Mouse (Mus musculus) stomach, embryonic 15.5 days (tissue): ENCODE measurements around the gene Camta1. TPM values are rescaled to one million over a fixed set of nuclear protein-coding genes. Genes with fewer than 3 reads are reported as not detected.

Experiments used
- ATAC-seq: fragments of 200-750 bp; cut with Nextera tagmentation; 2 replicates; pipeline ENCODE4 v1.8.0; 2017; ENCODE audit warnings: low read depth, moderate number of reproducible peaks, moderate TSS enrichment; ENCODE audit not compliant: insufficient read depth, low FRiP score
- H3K27ac ChIP-seq: fragments of 300-500 bp; sonication (generic); 2 replicates; pipeline ENCODE4 v1.5.1; 2015; ENCODE audit warnings: mild to moderate bottlenecking, inconsistent platforms
- H3K27me3 ChIP-seq: fragments of 300-500 bp; sonication (generic); replicated peaks from 2 replicates; pipeline ENCODE4 v1.6.1; 2015; ENCODE audit warnings: inconsistent platforms
- H3K36me3 ChIP-seq: fragments of 300-500 bp; sonication (generic); 2 replicates; pipeline ENCODE4 v1.6.1; 2015; ENCODE audit warnings: inconsistent platforms
- H3K4me1 ChIP-seq: fragments of 300-500 bp; sonication (generic); 2 replicates; pipeline ENCODE4 v1.6.1; 2015; ENCODE audit warnings: inconsistent platforms
- H3K4me2 ChIP-seq: fragments of 300-500 bp; sonication (generic); 2 replicates; pipeline ENCODE4 v1.6.1; 2015; ENCODE audit warnings: mild to moderate bottlenecking, inconsistent platforms
- H3K4me3 ChIP-seq: fragments of 300-500 bp; sonication (generic); replicated peaks from 2 replicates; pipeline ENCODE4 v1.5.1; 2015; ENCODE audit warnings: inconsistent platforms
- H3K9ac ChIP-seq: fragments of 300-500 bp; sonication (generic); 2 replicates; pipeline ENCODE4 v1.6.1; 2015; ENCODE audit warnings: inconsistent platforms
- H3K9me3 ChIP-seq: fragments of 300-500 bp; sonication (generic); 2 replicates; pipeline ENCODE4 v1.6.1; 2016; ENCODE audit warnings: inconsistent platforms
- WGBS: fragments of 180-500 bp; shearing (Covaris S2); methylation state at CpG from one replicate; pipeline ENCODE4 v1.1.7; 2015; 5-methylcytosine and 5-hydroxymethylcytosine counted together
- polyA plus RNA-seq: library from polyadenylated mRNA; unstranded; fragments of >200 nt; fragmentation: Nextera tagmentation; extraction: Ambion mirVana; gene quantifications from 2 replicates; pipeline ENCODE4 v1.2.1, GENCODE M21; 2015

The Camta1 gene
- polyA plus RNA-seq, 1 experiment from 2014 or later = 63.7 TPM

DNA sequence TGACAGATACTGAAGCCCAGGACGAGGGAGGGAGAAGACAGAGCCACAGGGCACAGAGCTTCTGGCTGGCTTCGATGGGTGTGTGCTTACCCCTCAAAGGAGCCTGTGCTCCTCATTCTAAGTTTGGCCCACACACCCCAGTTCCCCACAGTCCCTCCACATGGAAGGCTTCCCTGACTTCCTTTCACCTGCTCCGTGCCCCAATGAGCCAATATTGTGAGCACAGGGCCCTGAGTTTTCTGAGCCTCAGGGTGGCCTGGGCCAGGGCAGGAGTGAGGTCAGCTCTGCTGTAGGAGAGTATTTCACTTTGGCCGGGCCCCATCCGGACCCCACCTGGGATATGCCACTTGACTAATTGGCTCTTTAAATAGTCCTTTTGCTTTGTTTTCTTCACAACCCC is 724.0 kb downstream of the Camta1 start:
- Histone ChIP-seq H3K27me3 (peaks cover 15% of the 10 kb centered on the region), H3K9ac (no peak overlapping the region), H3K27ac (no peak overlapping the region), H3K36me3 (no peaks in the 10 kb centered on the region), H3K4me2 (no peak overlapping the region), H3K4me3 (no peak overlapping the region), H3K9me3 (no peaks in the 10 kb centered on the region), H3K4me1 (peaks cover 22% of the 10 kb centered on the region)
- 57% methylated on average over 5 of the region's 5 CpGs for WGBS
- no peak for ATAC-seq

DNA sequence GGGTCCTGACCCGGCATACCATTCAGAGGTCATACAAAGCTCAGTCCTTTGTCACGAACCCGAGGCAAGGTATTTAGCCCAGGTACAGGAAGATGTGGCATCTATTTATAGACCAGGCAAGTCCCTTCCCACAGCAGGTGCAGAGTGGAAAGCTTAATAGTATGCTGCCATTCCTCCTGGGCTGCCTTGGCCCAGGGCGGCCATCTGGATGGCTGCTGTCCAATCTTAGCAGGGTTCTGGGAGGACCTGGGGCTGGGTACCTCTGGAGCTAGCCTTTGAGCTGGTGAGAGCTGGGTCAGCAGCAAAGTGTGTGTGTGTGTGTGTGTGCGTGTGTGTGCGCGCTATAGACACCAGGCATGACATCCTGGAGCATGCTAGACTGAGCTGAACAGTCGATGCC is 726.2 kb downstream of the Camta1 start:
- Histone ChIP-seq H3K36me3 (no peaks in the 10 kb centered on the region), H3K9ac (no peak overlapping the region), H3K4me2 (no peak overlapping the region), H3K27me3 (peaks cover 10% of the 10 kb centered on the region), H3K9me3 (no peaks in the 10 kb centered on the region), H3K27ac (no peak overlapping the region), H3K4me3 (no peak overlapping the region), H3K4me1 (peaks cover 19% of the 10 kb centered on the region)
- ATAC-seq = no peak
- 75% methylated on average over 8 of the region's 8 CpGs for WGBS

DNA sequence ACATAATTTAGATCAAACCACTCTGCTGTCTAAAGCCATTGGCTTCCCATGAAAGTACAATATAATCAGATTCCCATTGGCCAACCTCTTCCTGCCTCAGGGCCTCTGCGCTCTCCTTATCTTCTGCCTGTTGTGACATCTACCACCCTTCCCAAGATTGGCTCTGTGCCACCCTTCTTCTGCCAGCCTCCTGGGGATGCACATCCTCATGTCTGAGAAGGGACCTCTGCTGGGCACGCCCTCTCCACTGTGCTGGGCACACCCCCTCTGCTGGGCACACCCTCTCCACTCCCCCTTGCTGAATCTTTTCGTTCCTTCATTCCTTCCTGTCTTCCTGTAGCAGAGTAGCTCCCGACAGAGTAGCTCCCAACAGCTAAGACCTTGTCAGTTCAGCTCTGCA is 727.9 kb downstream of the Camta1 start:
- peaks cover 21% of the 10 kb centered on the region for H3K4me1 ChIP-seq
- no peak for ATAC-seq
- H3K27ac ChIP-seq = no peak overlapping the region
- no peak overlapping the region for H3K9ac ChIP-seq
- no peak overlapping the region for H3K4me2 ChIP-seq
- 0 out of 2 replicates have a peak, but pooled peaks cover 9% of the 10 kb centered on the region for H3K27me3 ChIP-seq
- WGBS = 55% methylated on average over 4 of the region's 4 CpGs
- no peaks in the 10 kb centered on the region for H3K9me3 ChIP-seq
- H3K36me3 ChIP-seq = no peaks in the 10 kb centered on the region
- H3K4me3 ChIP-seq = no peak overlapping the region

DNA sequence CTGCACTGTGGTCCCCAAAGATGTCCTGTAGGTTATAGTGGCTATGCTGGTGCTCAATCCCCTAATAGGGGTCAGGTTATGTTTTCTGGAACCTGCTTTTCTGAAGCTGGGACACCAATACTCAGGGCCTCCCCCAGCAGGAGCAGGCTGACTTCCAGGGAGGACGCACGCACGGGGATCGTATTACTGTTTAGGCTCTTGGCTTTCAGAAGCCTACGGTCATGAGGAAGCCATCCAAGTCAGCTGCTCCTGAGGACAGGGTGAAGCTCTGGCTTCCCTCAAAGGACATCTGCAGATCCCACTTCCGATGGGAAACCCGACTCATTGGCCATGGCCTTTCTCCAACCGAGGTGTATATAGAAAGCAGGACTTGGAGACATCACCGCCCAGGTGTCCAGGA is 729.2 kb downstream of the Camta1 start:
- no peak for ATAC-seq
- Histone ChIP-seq H3K4me2 (no peak overlapping the region), H3K9me3 (no peaks in the 10 kb centered on the region), H3K27me3 (0 out of 2 replicates have a peak, but pooled peaks cover 9% of the 10 kb centered on the region), H3K4me3 (no peak overlapping the region), H3K36me3 (no peaks in the 10 kb centered on the region), H3K27ac (no peak overlapping the region), H3K4me1 (peaks cover 18% of the 10 kb centered on the region), H3K9ac (no peak overlapping the region)
- WGBS = 52% methylated on average over 9 of the region's 9 CpGs

DNA sequence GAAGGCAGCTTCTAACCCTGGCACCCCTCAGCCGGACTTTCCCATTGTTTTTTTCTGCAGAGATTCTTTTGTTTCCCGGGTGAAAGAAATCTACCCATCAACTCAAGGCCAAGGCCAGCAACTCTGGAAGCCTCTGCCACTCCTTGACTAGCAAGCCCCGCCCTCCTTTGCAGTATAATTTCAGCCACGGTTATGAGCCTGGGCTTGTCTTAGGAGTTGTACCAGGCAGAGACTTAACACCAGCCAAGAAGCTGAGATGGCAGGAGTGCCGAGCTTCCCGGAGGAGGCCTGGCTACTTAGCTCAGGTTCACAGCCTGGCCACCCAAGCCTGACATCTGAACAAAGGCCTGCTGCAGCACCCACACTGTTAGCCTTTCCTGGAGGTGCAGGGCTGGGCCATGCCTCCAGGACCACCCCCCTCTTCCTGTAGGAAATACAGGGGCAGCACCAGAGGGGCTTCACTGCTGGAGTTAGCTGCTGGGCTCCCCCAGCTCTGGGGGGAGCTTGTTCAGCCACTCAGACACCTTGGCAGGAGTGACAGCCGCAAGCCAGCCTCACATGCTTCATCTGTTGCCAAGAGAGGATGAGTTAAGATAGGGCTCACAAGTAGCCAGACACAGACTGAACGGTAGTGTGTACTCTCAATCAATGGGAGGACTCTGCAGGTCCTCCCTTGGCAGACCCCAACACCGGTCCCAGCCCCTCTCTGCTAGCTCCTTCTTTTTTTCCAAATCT is 730.8 kb downstream of the Camta1 start:
- Histone ChIP-seq H3K4me2 (no peak overlapping the region), H3K4me1 (peaks cover 18% of the 10 kb centered on the region)

DNA sequence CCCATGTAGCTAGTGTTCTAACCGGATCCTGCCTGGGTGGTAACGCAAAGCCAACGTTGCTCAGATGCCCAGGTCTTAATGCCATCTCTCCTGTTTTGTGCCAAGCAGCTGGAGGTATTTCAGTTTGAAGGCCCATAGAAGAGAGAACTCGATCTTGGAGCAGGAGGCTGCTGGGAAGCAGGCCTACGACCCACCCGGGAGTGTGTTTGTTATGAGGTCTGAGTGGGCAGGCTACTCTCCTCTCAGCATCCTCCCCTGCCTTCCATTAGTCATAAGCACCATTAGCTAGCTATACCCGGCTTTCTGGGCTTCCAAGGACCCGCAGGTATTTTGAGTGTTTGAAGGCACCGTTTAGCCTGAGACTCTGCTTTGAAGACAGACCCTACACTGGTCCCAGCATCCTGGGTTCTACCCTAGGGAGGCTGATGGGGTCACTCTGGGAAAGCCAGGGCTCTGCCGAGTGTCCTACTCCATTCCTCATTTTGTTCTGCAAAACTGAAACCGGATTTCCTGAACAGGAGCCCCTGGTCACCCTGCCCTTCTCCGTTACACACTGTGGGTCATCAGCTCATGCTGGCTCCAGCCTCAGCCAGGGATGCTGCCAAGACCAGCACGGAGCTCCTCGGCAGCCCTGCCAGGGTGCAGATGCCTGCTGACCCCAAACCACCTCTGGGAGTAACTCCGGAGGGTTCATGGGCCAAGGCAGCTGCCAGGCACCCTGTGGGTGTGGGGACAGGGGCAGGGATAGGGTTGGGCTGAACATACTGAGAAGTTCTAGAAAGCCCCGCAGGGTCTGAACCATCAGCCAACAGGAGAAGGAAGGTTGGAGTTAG is 731.7 kb downstream of the Camta1 start:
- 65% methylated on average over 16 of the region's 16 CpGs for WGBS
- H3K27ac ChIP-seq = no peak overlapping the region
- no peaks in the 10 kb centered on the region for H3K9me3 ChIP-seq
- H3K9ac ChIP-seq = no peak overlapping the region
- peaks cover 18% of the 10 kb centered on the region for H3K4me1 ChIP-seq
- peak overlapping the region; percentile 99 for H3K4me2 ChIP-seq
- no peaks in the 10 kb centered on the region for H3K36me3 ChIP-seq
- 0 out of 2 replicates have a peak, but pooled peaks cover 9% of the 10 kb centered on the region for H3K27me3 ChIP-seq
- H3K4me3 ChIP-seq = peak overlapping the region; percentile 61
- ATAC-seq = no peak

More for the DNA sequence above, 730.8 kb downstream of the Camta1 start:
- no peak overlapping the region for H3K27ac ChIP-seq
- H3K9ac ChIP-seq = no peak overlapping the region
- no peaks in the 10 kb centered on the region for H3K9me3 ChIP-seq
- no peak for ATAC-seq
- H3K36me3 ChIP-seq = no peaks in the 10 kb centered on the region
- 61% methylated on average over 9 of the region's 9 CpGs for WGBS
- H3K4me3 ChIP-seq = no peak overlapping the region
- 0 out of 2 replicates have a peak, but pooled peaks cover 9% of the 10 kb centered on the region for H3K27me3 ChIP-seq

DNA sequence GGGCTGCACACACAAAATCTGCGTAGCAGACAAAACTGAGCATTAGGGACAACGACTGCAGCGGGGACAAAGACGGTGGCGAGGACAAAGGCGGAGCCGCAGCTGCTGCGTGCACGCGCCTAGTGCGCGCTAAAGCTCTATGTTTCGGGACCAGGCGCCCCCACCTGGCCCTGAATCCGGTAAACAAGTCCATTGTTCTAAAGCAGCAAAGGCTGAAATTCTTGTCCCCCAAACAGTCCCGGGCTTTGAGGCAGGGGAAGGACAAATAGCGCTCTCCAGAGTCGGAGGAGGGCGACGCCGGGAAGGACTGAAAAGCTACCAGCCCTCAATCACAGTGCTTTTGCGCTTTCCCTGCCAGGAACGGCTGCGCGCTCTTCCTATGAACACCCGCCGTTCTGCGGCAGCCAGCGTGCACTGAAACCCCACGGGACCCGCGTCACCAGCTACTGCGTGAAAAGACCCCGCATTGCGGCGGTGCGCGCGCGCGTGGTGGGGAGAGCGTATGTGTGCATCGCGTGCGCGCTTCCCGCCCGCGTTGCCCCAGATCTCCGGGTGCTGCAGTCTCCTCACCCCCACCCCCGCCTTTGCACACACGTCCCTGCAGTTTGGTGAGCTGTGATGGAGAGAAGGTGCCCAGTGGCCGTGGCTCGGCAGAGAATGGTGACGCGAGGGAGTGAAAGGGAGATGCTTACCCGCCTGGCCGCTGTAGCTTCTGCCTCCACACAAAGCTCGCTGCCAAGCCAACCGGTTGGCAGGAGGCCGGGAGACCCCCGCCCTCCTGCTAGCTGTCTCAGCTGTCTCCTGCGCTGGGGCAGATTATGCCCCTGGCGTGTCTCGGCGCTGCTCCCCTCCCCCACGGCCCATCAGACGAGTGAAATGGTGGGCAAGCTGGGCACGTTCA is 732.8 kb downstream of the Camta1 start:
- Histone ChIP-seq H3K4me1 (peaks cover 18% of the 10 kb centered on the region), H3K27me3 (0 out of 2 replicates have a peak, but pooled peaks cover 9% of the 10 kb centered on the region), H3K36me3 (no peaks in the 10 kb centered on the region), H3K9me3 (no peaks in the 10 kb centered on the region), H3K4me3 (peak overlapping the region; percentile 61), H3K4me2 (peak overlapping the region; percentile 99), H3K27ac (peak overlapping the region; percentile 50), H3K9ac (peak overlapping the region; percentile 57)
- under 1% methylated on average over 69 of the region's 69 CpGs for WGBS
- peak; percentile 46; the same call in 1 of the 2 replicates for ATAC-seq

DNA sequence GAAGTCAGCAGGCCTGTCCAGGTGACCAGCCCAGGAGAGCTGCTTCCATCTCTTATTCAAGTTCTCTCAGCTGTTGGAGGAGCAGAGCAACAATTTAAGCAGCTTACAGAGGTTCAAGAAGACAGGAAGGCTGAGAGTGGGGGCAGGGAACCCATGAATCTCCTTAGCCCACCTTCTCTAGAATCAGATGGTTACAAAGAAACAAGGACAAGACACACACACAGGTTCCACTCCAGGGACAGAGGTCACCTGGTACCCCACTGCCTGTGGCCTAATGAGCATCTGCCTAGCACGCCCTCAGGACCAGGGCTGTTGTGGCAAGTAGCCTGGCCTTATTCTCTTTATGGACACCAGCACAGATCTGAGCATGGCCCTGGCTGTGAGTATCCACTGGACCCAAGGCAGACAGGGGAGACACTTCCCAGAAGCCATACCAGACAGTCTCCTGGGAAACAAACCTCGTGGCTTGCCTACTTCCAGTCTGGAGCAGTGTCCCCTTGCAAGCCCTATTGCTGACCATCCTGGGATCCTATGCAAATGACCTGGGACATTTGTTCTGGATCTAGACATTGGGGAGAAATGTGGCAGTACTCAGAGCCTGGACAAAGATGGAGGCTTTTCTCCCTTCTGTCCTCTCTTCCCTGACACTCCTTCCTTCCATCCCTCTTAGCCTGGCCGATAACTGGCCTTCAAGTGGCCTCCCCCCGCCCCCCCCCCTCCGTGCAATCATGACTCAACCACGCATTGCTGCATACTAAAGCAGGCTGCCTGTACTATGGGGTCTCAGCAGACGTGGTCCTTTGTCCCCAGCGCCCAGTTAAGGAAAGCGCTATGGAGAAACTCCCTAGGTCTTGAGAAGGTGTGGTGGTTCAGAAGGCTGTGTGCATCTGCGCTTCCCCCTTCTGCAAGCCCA is 733.8 kb downstream of the Camta1 start:
- Histone ChIP-seq H3K4me1 (peaks cover 16% of the 10 kb centered on the region), H3K9me3 (no peaks in the 10 kb centered on the region), H3K9ac (peak overlapping the region; percentile 57; the same call in 1 of the 2 replicates), H3K36me3 (no peaks in the 10 kb centered on the region), H3K27me3 (0 out of 2 replicates have a peak, but pooled peaks cover 9% of the 10 kb centered on the region), H3K4me2 (peak overlapping the region; percentile 99), H3K4me3 (peak overlapping the region; percentile 61), H3K27ac (peak overlapping the region; percentile 50)
- WGBS = 10% methylated on average over 10 of the region's 10 CpGs
- ATAC-seq = no peak; the same call in 1 of the 2 replicates

DNA sequence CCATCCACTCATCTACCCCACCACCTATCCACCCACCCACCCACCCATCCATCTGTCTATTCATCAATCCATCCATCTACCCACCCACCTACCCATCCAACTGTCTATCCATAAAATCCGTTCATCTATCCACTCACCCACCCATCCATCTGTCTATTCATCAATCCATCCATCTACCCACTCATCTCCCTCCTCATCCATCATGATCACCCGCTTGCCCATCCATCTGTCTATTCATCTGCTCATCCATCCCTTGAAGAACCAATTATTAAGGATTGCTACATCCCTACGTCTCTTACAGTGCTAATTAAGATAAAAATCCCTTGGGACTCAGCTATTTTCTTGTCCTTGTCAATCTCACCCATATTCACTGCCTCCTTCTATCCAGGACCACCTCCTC is 742.8 kb downstream of the Camta1 start:
- 80% methylated on average over 3 of the region's 3 CpGs for WGBS
- no peak overlapping the region for H3K4me2 ChIP-seq
- H3K9me3 ChIP-seq = no peaks in the 10 kb centered on the region
- no peaks in the 10 kb centered on the region for H3K4me1 ChIP-seq
- no peaks in the 10 kb centered on the region for H3K27me3 ChIP-seq
- ATAC-seq = no peak
- no peak overlapping the region for H3K9ac ChIP-seq
- no peak overlapping the region for H3K27ac ChIP-seq
- H3K4me3 ChIP-seq = no peak overlapping the region
- no peaks in the 10 kb centered on the region for H3K36me3 ChIP-seq

DNA sequence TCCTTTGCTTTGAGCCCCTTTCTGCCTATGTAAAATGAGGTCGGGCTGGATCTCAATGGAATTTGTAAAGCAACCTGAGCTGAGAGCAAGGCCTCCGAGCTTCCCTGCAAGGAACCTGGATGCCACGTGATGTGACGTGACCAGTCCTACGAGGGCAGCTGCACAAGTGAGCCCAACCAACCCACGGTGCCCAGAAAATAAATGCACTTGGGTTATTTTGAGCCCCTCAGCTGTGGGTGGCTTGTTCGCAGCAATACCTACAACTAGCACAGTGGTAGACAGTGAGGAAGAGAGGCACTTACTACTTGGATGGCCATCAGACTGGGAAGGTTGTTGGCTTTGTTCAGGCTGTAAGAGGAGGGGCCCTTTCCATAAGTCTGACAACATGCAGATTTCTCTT is 747.1 kb downstream of the Camta1 start:
- Histone ChIP-seq H3K9me3 (no peaks in the 10 kb centered on the region), H3K4me3 (no peak overlapping the region), H3K36me3 (no peaks in the 10 kb centered on the region), H3K4me2 (no peak overlapping the region), H3K27ac (no peak overlapping the region), H3K27me3 (0 out of 2 replicates have a peak, but pooled peaks cover 7% of the 10 kb centered on the region), H3K9ac (no peak overlapping the region), H3K4me1 (no peaks in the 10 kb centered on the region)
- 82% methylated on average over 7 of the region's 7 CpGs for WGBS
- no peak for ATAC-seq
